Mouse (Mus musculus) natural killer cell, adult 2 months (primary cell): ENCODE results near the gene Maz.
A peak's percentile ranks its signal among the peaks of the same experiment; 100 is the strongest.

Source experiments
- DNase-seq, 2 experiments: peaks; one replicate each; pipeline ENCODE4 v3.0.0; 2022; ENCODE audit warnings: low spot score in 2 of 2

Maz gene

GRCm38 (mm10) chr7:127021563-127022527 is 5.0 kb downstream of the Maz start:
- no peak for DNase-seq

GRCm38 (mm10) chr7:127020901-127021562 is 5.8 kb downstream of the Maz start, which contains the start of the genes Gm42742 and Prrt2:
Gene Gm42742, minus strand, starts transcription at chr7:127021097.
Gene Prrt2, minus strand, starts transcription at chr7:127021211.
- peak in 1 of 2 experiments; percentile 29 for DNase-seq

GRCm38 (mm10) chr7:127020491-127020890 is 6.3 kb downstream of the Maz start:
- no peak for DNase-seq

- no peak for DNase-seq
Observed at GRCm38 (mm10) chr7:127020031-127020430, 6.8 kb downstream of the Maz start.

DNA sequence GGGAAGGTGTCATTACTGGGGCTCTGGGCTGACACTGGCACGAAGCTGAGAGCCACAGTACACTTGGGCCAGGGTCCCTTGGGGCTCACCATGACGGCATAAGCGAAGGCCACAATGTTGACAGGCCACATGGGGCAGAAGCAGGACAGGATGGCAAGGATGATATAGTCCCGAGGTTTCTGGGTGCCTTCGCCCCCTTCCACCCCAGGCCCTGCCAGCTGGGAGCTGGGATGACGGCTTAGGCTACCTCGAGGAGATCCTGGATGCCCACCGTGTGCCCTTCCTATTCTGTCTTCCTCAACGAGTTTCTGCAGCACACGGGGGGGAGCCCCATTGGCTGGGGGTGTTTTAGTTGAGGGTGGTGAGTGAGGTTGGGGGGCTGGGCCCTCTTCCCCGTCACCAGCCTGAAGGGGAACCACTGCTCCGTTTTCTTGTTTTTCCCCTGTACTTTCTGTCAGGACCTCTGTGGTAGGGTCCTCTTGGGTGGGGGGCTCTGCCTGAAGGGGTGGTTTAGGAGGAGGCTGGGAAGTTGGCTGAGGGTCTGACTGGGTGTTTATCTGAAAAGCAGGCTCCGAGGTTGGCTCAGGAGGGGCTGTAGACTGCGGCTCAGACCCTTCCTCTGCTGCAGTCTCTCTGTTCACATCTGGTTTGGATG is 7.4 kb downstream of the Maz start:
- no peak for DNase-seq

DNA sequence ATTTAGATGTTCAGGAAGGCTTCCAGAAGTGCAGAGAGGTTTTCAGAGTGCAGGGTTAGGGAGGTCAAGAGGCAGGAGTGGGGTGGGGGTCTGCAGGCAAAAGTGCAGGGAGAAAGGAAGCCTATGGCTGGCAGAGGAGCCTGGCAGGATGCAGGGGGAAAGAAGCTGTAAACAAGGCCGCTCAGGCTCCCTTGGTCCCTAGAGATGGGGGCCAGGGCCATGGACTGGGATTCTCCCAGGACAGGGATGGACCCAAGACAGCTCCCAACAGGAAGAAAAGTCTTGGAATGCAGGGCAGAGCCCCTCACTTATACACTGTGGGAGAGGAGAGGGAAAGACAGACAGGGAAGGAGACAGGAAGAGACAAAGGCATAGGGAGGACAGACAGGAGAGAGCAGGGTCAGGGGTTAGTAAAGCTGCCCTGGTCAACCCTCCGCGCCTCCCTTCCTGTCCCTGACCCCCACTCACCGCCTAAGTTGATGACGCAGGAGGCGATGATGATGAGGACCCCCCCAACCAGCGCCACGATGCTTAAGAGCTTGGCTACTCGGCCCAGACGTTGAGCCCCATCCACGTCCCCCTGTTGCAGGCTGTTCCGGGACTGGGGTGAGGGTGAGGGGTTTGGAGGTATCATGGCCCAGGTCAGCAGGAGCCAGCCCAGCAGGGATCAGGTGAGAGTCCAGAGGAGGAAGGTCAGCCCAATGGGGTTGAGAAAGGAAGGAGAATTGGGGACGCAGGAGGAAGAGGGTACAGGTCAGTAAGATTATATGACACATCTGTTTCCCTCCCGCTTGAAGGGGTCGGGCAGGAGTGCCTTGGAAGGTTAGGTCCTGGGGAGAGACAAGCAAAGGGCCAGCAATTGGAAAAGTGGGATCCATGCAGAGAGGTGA is 8.2 kb downstream of the Maz start:
- DNase-seq: no peak

- no peak for DNase-seq
Observed at GRCm38 (mm10) chr7:127017950-127018345, 8.9 kb downstream of the Maz start.

GRCm38 (mm10) chr7:127016971-127017949 is 9.6 kb downstream of the Maz start, which contains the start of gene Pagr1a:
Gene Pagr1a, minus strand, starts transcription at chr7:127017352.
- peak; percentile 97 for DNase-seq

- DNase-seq: no peak
Observed at GRCm38 (mm10) chr7:127016486-127016938, 10.3 kb downstream of the Maz start.

DNA sequence TGATC is 10.6 kb downstream of the Maz start, which contains the start of gene Pagr1b:
Pagr1b (minus strand) TSS at position 4 of the 5 bp plus-strand sequence.
- DNase-seq: no peak

- peak in 1 of 2 experiments; percentile 44 for DNase-seq
Observed at GRCm38 (mm10) chr7:127016081-127016480, 10.8 kb downstream of the Maz start.

DNA sequence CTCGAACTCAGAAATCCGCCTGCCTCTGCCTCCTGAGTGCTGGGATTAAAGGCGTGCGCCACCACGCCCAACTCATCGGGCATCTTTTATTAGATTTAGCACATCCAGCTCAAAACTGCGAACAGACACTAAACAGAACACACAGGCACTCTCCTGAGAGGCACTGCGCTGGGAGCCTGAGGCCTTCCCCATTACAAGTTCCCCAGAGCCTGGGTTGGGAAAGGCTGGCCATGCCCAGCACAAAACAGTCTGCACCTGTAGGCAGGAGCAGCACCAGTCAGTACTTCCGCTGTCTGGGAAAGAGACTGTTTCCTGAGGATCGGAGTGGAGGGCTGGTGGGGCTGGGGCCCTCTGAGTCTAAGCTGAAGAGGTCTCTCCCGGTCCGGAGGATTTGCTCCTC is 11.8 kb downstream of the Maz start:
- no peak for DNase-seq

GRCm38 (mm10) chr7:127014320-127014719 is 12.5 kb downstream of the Maz start, which contains the start of gene Mvp:
Gene Mvp, minus strand, starts transcription at chr7:127014621.
- DNase-seq: peak; percentile 70 to 72

GRCm38 (mm10) chr7:127013385-127013784 is 13.5 kb downstream of the Maz start:
- DNase-seq: no peak

- no peak for DNase-seq
Observed at GRCm38 (mm10) chr7:127012845-127013244, 14.0 kb downstream of the Maz start.

DNA sequence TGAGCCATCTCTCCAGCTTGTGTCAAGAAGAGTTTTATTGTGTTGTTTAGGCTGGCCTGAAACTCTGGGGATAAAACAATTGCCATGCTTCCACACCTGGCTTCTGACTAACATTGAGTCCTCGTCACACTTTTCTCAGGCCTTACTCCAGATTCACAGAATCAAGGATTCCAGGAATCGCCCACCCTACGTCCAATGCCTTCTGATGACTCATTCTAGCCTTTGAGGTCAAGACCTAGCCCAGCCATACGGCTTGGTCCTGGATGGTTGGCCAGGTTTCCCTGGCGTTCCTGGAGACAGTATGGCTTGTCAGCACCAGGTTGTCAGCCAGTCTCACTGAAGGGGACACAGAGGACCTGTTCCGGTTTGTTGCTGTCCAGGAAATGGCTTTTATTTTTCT is 14.5 kb downstream of the Maz start:
- DNase-seq: no peak

- no peak for DNase-seq
Observed at GRCm38 (mm10) chr7:127011717-127012116, 15.1 kb downstream of the Maz start.

DNA sequence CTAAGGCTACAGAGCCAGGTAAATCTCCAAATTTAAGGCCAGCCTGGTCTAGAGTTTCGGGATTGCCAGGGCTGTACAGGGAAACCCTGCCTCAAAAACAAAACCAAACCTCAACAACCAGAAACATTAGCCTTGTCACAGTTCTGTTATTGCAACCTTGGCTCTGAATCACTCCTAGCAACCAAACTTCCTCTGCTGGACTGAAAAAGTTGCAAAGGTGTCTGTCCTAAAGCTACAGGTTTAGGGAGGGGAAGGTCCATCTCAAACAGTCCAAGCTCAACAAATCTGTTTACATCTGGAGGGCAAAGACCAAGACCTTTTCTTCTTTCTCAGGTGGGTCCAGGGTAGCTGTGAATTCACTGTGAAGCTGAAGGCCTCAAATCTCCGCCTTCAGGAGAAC is 15.8 kb downstream of the Maz start:
- no peak for DNase-seq

DNA sequence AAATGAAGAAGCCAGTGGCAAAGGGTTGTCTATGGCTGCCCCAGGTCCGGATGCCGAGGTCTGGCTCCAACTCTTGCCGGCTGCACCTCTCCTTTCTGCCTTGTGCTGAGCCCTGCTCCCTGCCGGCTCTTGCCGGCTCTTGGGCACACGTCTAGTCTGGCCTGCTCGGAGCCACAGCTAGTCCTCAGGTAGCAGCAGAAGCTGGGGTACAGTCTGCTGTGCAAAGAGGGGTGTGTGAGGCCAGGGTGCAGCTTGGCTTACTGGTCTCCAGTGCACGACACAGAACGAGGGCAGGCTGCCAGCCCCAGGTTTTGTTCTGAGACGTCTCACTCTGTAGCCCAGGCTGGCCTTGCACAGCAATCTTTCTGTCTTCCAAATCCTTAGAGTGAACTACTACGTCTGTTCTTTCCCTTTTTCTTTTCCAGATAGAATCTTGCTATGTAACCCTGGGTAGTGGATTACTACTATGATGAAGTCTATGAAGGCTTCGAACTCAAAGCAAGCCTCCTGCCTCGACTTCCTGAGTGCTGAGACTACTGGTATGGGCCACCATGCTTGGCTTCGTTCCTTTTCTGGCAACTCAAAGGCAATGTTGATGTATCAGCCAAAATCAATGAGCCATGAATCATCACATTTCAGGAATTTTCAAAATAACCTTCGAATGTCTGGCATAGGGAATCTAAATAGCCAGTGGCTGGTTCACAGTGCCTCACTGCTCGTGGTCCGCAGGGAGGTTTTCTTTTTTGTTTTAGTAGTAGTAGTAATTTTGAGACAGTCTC is 17.3 kb downstream of the Maz start:
- DNase-seq: no peak
